8 mouse cellular contexts compared by ENCODE assay signal in the genomic region with DNA sequence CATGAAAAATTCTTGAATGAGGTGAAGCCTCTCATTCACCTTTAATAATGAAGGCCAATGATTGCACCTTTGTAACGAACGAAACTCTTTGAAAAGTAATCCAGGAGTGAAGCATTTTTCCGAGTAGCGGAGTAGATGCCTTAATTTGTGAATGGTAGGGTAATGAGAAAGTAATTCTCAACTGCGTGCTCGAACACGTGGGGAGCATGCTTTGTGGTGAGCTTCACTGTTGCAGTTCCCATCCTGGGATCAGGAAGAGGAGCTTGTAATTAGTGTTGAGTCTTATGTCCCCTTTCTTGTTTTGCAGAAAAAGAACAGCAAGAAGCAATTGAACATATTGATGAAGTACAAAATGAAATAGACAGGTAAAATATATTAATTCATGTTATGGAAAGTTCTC. TPM values are rescaled to one million over a fixed set of nuclear protein-coding genes. Genes with fewer than 3 reads are reported as not detected.
DNase-seq lines count a peak whose midpoint lies in the region; ATAC-seq lines count a peak whose summit lies in the region.

No protein-coding gene starts in this region.

- H3K27ac ChIP-seq in kidney, embryonic 16.5 days (ENCODE audit: low read length): no peak overlapping the region
- no peak overlapping the region for H3K27ac ChIP-seq in embryonic facial prominence, embryonic 11.5 days (replicated peaks; ENCODE audit: low read depth, low read length)
- H3K27ac ChIP-seq in intestine, embryonic 14.5 days (ENCODE audit: low read depth): no peak overlapping the region
- H3K27ac ChIP-seq in midbrain, embryonic 16.5 days (ENCODE audit: low read length): no peak overlapping the region

- H3K27me3 ChIP-seq in kidney, embryonic 16.5 days (ENCODE audit: insufficient read depth, low read length): no peaks in the 10 kb centered on the region
- no peaks in the 10 kb centered on the region for H3K27me3 ChIP-seq in embryonic facial prominence, embryonic 11.5 days (ENCODE audit: control insufficient read depth, insufficient read depth, low read length)
- H3K27me3 ChIP-seq in intestine, embryonic 14.5 days (replicated peaks; ENCODE audit: control insufficient read depth, insufficient read depth, low read length): no peaks in the 10 kb centered on the region
- no peaks in the 10 kb centered on the region for H3K27me3 ChIP-seq in midbrain, embryonic 16.5 days (ENCODE audit: control insufficient read depth, insufficient read depth, low read depth, low read length)

- 10% methylated on average over 7 of the region's 7 CpGs for WGBS in kidney, embryonic 16.5 days
- WGBS in embryonic facial prominence, embryonic 11.5 days: 28% methylated on average over 7 of the region's 7 CpGs
- 28% methylated on average over 7 of the region's 7 CpGs for WGBS in intestine, embryonic 14.5 days
- 21% methylated on average over 7 of the region's 7 CpGs for WGBS in midbrain, embryonic 16.5 days

- peak overlapping the region; percentile 78 for H3K4me2 ChIP-seq in kidney, embryonic 16.5 days (replicated peaks; ENCODE audit: low read depth, low read length)
- peak overlapping the region; percentile 60 for H3K4me2 ChIP-seq in embryonic facial prominence, embryonic 11.5 days (ENCODE audit: low read depth, low read length)
- peak overlapping the region; percentile 79 for H3K4me2 ChIP-seq in intestine, embryonic 14.5 days (ENCODE audit: low read length)
- H3K4me2 ChIP-seq in midbrain, embryonic 16.5 days (ENCODE audit: low read length): peak overlapping the region; percentile 67

- ATAC-seq in kidney, embryonic 16.5 days (ENCODE audit: low FRiP score, low TSS enrichment): no peak
- no peak for ATAC-seq in embryonic facial prominence, embryonic 11.5 days (replicated peaks; ENCODE audit: insufficient number of reproducible peaks, low FRiP score, low TSS enrichment, low read depth)
- no peak for ATAC-seq in intestine, embryonic 14.5 days (replicated peaks; ENCODE audit: low FRiP score, low TSS enrichment, low read depth)
- ATAC-seq in midbrain, embryonic 16.5 days: no peak

- no peaks in the 10 kb centered on the region for H3K9me3 ChIP-seq in kidney, embryonic 16.5 days (ENCODE audit: low read length)
- H3K9me3 ChIP-seq in embryonic facial prominence, embryonic 11.5 days (replicated peaks; ENCODE audit: control insufficient read depth, low read length): no peaks in the 10 kb centered on the region
- no peaks in the 10 kb centered on the region for H3K9me3 ChIP-seq in intestine, embryonic 14.5 days (ENCODE audit: control insufficient read depth, low read length)
- H3K9me3 ChIP-seq in midbrain, embryonic 16.5 days (replicated peaks; ENCODE audit: control insufficient read depth, low read length, poor library complexity, severe bottlenecking): no peaks in the 10 kb centered on the region

- DNase-seq in kidney, postnatal 10 days: no peak
- no peak for DNase-seq in embryonic facial prominence, embryonic 11.5 days (ENCODE audit: low spot score)
- DNase-seq in intestine, embryonic 14.5 days (ENCODE audit: low spot score): no peak
- DNase-seq in adrenal gland, adult 18-20 months (ENCODE audit: low spot score in 2 of 2): no peak
- no peak for DNase-seq in kidney, adult 8-10 months
- no peak for DNase-seq in right cerebral cortex, postnatal 10 days (ENCODE audit: low spot score in 2 of 2)

- H3K36me3 ChIP-seq in kidney, embryonic 16.5 days (ENCODE audit: insufficient read depth, low read length): peaks cover 33% of the 10 kb centered on the region
- peaks cover 10% of the 10 kb centered on the region; the same call in 1 of the 2 replicates for H3K36me3 ChIP-seq in embryonic facial prominence, embryonic 11.5 days (replicated peaks; ENCODE audit: control insufficient read depth, insufficient read depth, low read depth, low read length)
- peaks cover 40% of the 10 kb centered on the region for H3K36me3 ChIP-seq in intestine, embryonic 14.5 days (ENCODE audit: control insufficient read depth, insufficient read depth, low read length)
- 0 out of 2 replicates have a peak, but pooled peaks cover 10% of the 10 kb centered on the region for H3K36me3 ChIP-seq in midbrain, embryonic 16.5 days (ENCODE audit: control insufficient read depth, insufficient read depth, low read length)

- peak overlapping the region; percentile 100 for H3K9ac ChIP-seq in kidney, embryonic 16.5 days (replicated peaks; ENCODE audit: low read length)
- H3K9ac ChIP-seq in embryonic facial prominence, embryonic 11.5 days (replicated peaks; ENCODE audit: low read length): peak overlapping the region; percentile 100
- H3K9ac ChIP-seq in intestine, embryonic 14.5 days (ENCODE audit: low read length): peak overlapping the region; percentile 98
- peak overlapping the region; percentile 99 for H3K9ac ChIP-seq in midbrain, embryonic 16.5 days (ENCODE audit: low read depth, low read length)

- H3K4me3 ChIP-seq in kidney, embryonic 16.5 days (ENCODE audit: low read length): peak overlapping the region; percentile 99
- peak overlapping the region; percentile 100 for H3K4me3 ChIP-seq in embryonic facial prominence, embryonic 11.5 days (ENCODE audit: low read depth, low read length)
- peak overlapping the region; percentile 98 for H3K4me3 ChIP-seq in intestine, embryonic 14.5 days (ENCODE audit: low read depth, low read length)
- H3K4me3 ChIP-seq in midbrain, embryonic 16.5 days (ENCODE audit: low read depth, low read length): peak overlapping the region; percentile 98

- H3K4me1 ChIP-seq in kidney, embryonic 16.5 days (ENCODE audit: insufficient read depth, low read length): peaks cover 35% of the 10 kb centered on the region
- H3K4me1 ChIP-seq in embryonic facial prominence, embryonic 11.5 days (ENCODE audit: control insufficient read depth, insufficient read depth, low read length): no peaks in the 10 kb centered on the region; the same call in 1 of the 2 replicates
- H3K4me1 ChIP-seq in intestine, embryonic 14.5 days (replicated peaks; ENCODE audit: control insufficient read depth, insufficient read depth, low read length): peaks cover 23% of the 10 kb centered on the region
- peaks cover 19% of the 10 kb centered on the region for H3K4me1 ChIP-seq in midbrain, embryonic 16.5 days (ENCODE audit: control insufficient read depth, insufficient read depth, low read length)

RNA-seq across cellular contexts. Expression of a gene that starts 9.5 kb away (rescaled TPM):
- 13.5 and 15.9 TPM in 2 replicates for polyA plus RNA-seq in kidney, embryonic 16.5 days (2015; fragmentation: Nextera tagmentation; extraction: Ambion mirVana)
- polyA plus RNA-seq in embryonic facial prominence, embryonic 11.5 days (2014; fragmentation: Nextera tagmentation; extraction: Ambion mirVana): 7.8 and 8.8 TPM in 2 replicates
- polyA plus RNA-seq in intestine, embryonic 14.5 days (2014; fragmentation: Nextera tagmentation; extraction: Ambion mirVana): 8.2 and 9.9 TPM in 2 replicates
- polyA plus RNA-seq in midbrain, embryonic 16.5 days (2015; fragmentation: Nextera tagmentation; extraction: Ambion mirVana): 1.5 and 2.1 TPM in 2 replicates
- total RNA-seq in adrenal gland, adult 18-20 months (2021): 1 to 10 TPM; 5.6 to 6.2 TPM

RNA-seq across cellular contexts. Expression of a gene that starts 10.8 kb away (rescaled TPM):
- 430 and 458 TPM in 2 replicates for polyA plus RNA-seq in kidney, embryonic 16.5 days (2015; fragmentation: Nextera tagmentation; extraction: Ambion mirVana)
- polyA plus RNA-seq in embryonic facial prominence, embryonic 11.5 days (2014; fragmentation: Nextera tagmentation; extraction: Ambion mirVana): 705 and 768 TPM in 2 replicates
- 557 and 562 TPM in 2 replicates for polyA plus RNA-seq in intestine, embryonic 14.5 days (2014; fragmentation: Nextera tagmentation; extraction: Ambion mirVana)
- polyA plus RNA-seq in midbrain, embryonic 16.5 days (2015; fragmentation: Nextera tagmentation; extraction: Ambion mirVana): 314 and 357 TPM in 2 replicates
- 100 to 1,000 TPM; 210 to 272 TPM for total RNA-seq in adrenal gland, adult 18-20 months (2021)

RNA-seq across cellular contexts. Expression of a gene that starts 19.3 kb away (rescaled TPM):
- 42.5 and 44.1 TPM in 2 replicates for polyA plus RNA-seq in kidney, embryonic 16.5 days (2015; fragmentation: Nextera tagmentation; extraction: Ambion mirVana)
- polyA plus RNA-seq in embryonic facial prominence, embryonic 11.5 days (2014; fragmentation: Nextera tagmentation; extraction: Ambion mirVana): 29.7 and 29.8 TPM in 2 replicates
- polyA plus RNA-seq in intestine, embryonic 14.5 days (2014; fragmentation: Nextera tagmentation; extraction: Ambion mirVana): 28.7 and 30.3 TPM in 2 replicates
- polyA plus RNA-seq in midbrain, embryonic 16.5 days (2015; fragmentation: Nextera tagmentation; extraction: Ambion mirVana): 82.5 and 85.9 TPM in 2 replicates
- total RNA-seq in adrenal gland, adult 18-20 months (2021): 10 to 100 TPM; 15.9 to 18.3 TPM

RNA-seq across cellular contexts. Expression of a gene that starts 25.5 kb away (rescaled TPM):
- 41.6 and 42.6 TPM in 2 replicates for polyA plus RNA-seq in kidney, embryonic 16.5 days (2015; fragmentation: Nextera tagmentation; extraction: Ambion mirVana)
- polyA plus RNA-seq in embryonic facial prominence, embryonic 11.5 days (2014; fragmentation: Nextera tagmentation; extraction: Ambion mirVana): 30.9 and 31.6 TPM in 2 replicates
- 60.2 and 60.3 TPM in 2 replicates for polyA plus RNA-seq in intestine, embryonic 14.5 days (2014; fragmentation: Nextera tagmentation; extraction: Ambion mirVana)
- 21.1 and 26.9 TPM in 2 replicates for polyA plus RNA-seq in midbrain, embryonic 16.5 days (2015; fragmentation: Nextera tagmentation; extraction: Ambion mirVana)
- total RNA-seq in adrenal gland, adult 18-20 months (2021): 10 to 100 TPM in 1 of 2 experiments, 1 to 10 TPM in 1; 9.7 to 15.6 TPM

RNA-seq across cellular contexts. Expression of a gene that starts 56.4 kb away (rescaled TPM):
- polyA plus RNA-seq in kidney, embryonic 16.5 days (2015; fragmentation: Nextera tagmentation; extraction: Ambion mirVana): 5.6 and 8.0 TPM in 2 replicates
- polyA plus RNA-seq in embryonic facial prominence, embryonic 11.5 days (2014; fragmentation: Nextera tagmentation; extraction: Ambion mirVana): 5.2 and 5.3 TPM in 2 replicates
- 9.1 and 9.5 TPM in 2 replicates for polyA plus RNA-seq in intestine, embryonic 14.5 days (2014; fragmentation: Nextera tagmentation; extraction: Ambion mirVana)
- 13.1 and 13.5 TPM in 2 replicates for polyA plus RNA-seq in midbrain, embryonic 16.5 days (2015; fragmentation: Nextera tagmentation; extraction: Ambion mirVana)
- 10 to 100 TPM; 31.6 to 40.4 TPM for total RNA-seq in adrenal gland, adult 18-20 months (2021)
